Mouse (Mus musculus) MEL (cell line): ENCODE results near the gene Gm10491.

Experiments
- BHLHE40 ChIP-seq: IDR thresholded peaks from 2 replicates; pipeline ENCODE4 v1.6.1; 2012; ENCODE audit warnings: low read depth, mild to moderate bottlenecking, inconsistent platforms, low read length, improper control_type of control experiment, borderline replicate concordance
- CHD1 ChIP-seq: IDR thresholded peaks from 2 replicates; pipeline ENCODE4 v1.6.1; 2012; ENCODE audit warnings: low read depth, mild to moderate bottlenecking, inconsistent platforms, low read length, improper control_type of control experiment
- CHD2 ChIP-seq: IDR thresholded peaks from 2 replicates; pipeline ENCODE4 v1.6.1; 2011; ENCODE audit warnings: low read length, improper control_type of control experiment
- CTCF ChIP-seq, 3 experiments: IDR thresholded peaks in 2 of 3; conservative IDR thresholded peaks in 1 of 3; 2 replicates each; pipeline ENCODE4 v1.5.1; 2011 to 2012; ENCODE audit warnings: low read length in 3 of 3, low read depth in 2 of 3, mild to moderate bottlenecking in 2 of 3, improper control_type of control experiment in 1 of 3, inconsistent platforms in 1 of 3, mixed read lengths in 1 of 3, moderate library complexity in 1 of 3; ENCODE audit not compliant: control insufficient read depth in 1 of 3, insufficient read depth in 1 of 3, poor library complexity in 1 of 3, severe bottlenecking in 1 of 3
- EP300 ChIP-seq, 2 experiments: IDR thresholded peaks; 2 replicates each; pipeline ENCODE4 v1.6.1; 2011; ENCODE audit warnings: improper control_type of control experiment in 2 of 2, low read length in 2 of 2, low read depth in 1 of 2, mild to moderate bottlenecking in 1 of 2
- JUND ChIP-seq: IDR thresholded peaks from 2 replicates; pipeline ENCODE4 v1.6.1; 2011; ENCODE audit warnings: low read depth, mild to moderate bottlenecking, improper control_type of control experiment, low read length
- NRF1 ChIP-seq: IDR thresholded peaks from 2 replicates; pipeline ENCODE4 v1.6.1; 2014; ENCODE audit warnings: low read depth, mild to moderate bottlenecking, inconsistent platforms, low read length, improper control_type of control experiment, moderate library complexity; ENCODE audit not compliant: poor library complexity, insufficient read depth, severe bottlenecking
- POLR2A ChIP-seq, 2 experiments: IDR thresholded peaks; 2 replicates each; pipeline ENCODE4 v1.6.1; 2011 to 2012; ENCODE audit warnings: low read length in 2 of 2, mild to moderate bottlenecking in 2 of 2, control low read depth in 1 of 2, improper control_type of control experiment in 1 of 2, low read depth in 1 of 2, moderate library complexity in 1 of 2; ENCODE audit not compliant: control insufficient read depth in 1 of 2, insufficient read depth in 1 of 2, poor library complexity in 1 of 2
- POLR2AphosphoS5 ChIP-seq: IDR thresholded peaks from 2 replicates; pipeline ENCODE4 v1.6.1; 2012; ENCODE audit warnings: low read depth, borderline replicate concordance, mild to moderate bottlenecking, inconsistent platforms, low read length, moderate library complexity, mixed read lengths
- TCF12 ChIP-seq: IDR thresholded peaks from 2 replicates; pipeline ENCODE4 v1.6.1; 2014; ENCODE audit warnings: low read depth, mild to moderate bottlenecking, inconsistent platforms, low read length, improper control_type of control experiment, moderate library complexity
- USF2 ChIP-seq, 2 experiments: IDR thresholded peaks; 2 replicates each; pipeline ENCODE4 v1.6.1; 2011 to 2012; ENCODE audit warnings: improper control_type of control experiment in 2 of 2, low read length in 2 of 2, borderline replicate concordance in 1 of 2, inconsistent platforms in 1 of 2, low read depth in 1 of 2, mild to moderate bottlenecking in 1 of 2; ENCODE audit not compliant: insufficient read depth in 1 of 2
- ZMIZ1 ChIP-seq: IDR thresholded peaks from 2 replicates; pipeline ENCODE4 v1.6.1; 2012; ENCODE audit warnings: low read depth, mild to moderate bottlenecking, inconsistent platforms, low read length, improper control_type of control experiment, moderate library complexity

DNA sequence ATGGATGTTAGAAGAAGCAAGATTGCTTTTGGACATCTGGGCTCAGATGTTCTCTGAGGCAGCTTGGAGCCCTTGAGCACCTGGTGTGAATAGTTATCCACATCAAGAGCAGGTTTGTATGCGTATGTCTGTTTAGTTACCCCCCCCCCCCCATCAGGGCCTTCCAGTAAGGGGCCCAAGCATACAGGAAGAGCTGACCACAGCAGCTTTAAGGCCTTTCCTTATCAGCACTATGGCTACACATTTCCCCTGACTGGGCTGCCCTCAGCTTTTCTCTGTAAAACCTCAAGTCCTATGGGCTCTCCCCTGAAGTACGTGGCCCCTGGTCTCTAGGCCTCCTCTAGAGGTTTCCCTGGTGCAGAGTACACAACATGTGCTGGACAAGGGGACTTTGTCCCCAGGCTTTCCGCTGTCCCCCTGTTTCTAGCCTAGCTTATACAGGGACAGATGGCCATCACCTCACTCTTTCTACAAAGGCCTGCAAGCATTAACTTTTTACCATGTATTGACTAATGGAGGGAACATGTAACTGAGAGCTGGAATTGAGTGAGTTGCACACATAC is 48.4 kb downstream of the Gm10491 start:
- no peak for TF ChIP-seq CTCF (IDR thresholded peaks at IDR 0.05 in 2 of 3, conservative IDR thresholded peaks at IDR 0.05 in 1 of 3; ENCODE audit: control insufficient read depth in 1 of 3, insufficient read depth in 1 of 3, low read depth in 2 of 3, low read length in 3 of 3, poor library complexity in 1 of 3, severe bottlenecking in 1 of 3)
- no peak for TF ChIP-seq TCF12
- TF ChIP-seq BHLHE40, result no peak
- no peak for TF ChIP-seq JUND
- TF ChIP-seq EP300 (IDR thresholded peaks at IDR 0.05; ENCODE audit: low read depth in 1 of 2, low read length in 2 of 2), result no peak
- no peak for TF ChIP-seq NRF1
- no peak for TF ChIP-seq ZMIZ1
- no peak for TF ChIP-seq POLR2A (IDR thresholded peaks at IDR 0.05; ENCODE audit: control insufficient read depth in 1 of 2, insufficient read depth in 1 of 2, low read depth in 1 of 2, low read length in 2 of 2, poor library complexity in 1 of 2)
- no peak for TF ChIP-seq POLR2AphosphoS5
- TF ChIP-seq USF2 (IDR thresholded peaks at IDR 0.05; ENCODE audit: borderline replicate concordance in 1 of 2, insufficient read depth in 1 of 2, low read depth in 1 of 2, low read length in 2 of 2), result no peak
- TF ChIP-seq CHD2, result no peak
- no peak for TF ChIP-seq CHD1
